Mouse (Mus musculus) hindbrain, postnatal 0 days (tissue): Measurements from ENCODE around the gene Bcl2l1. TPM values are rescaled to one million over a fixed set of nuclear protein-coding genes. Genes with fewer than 3 reads are reported as not detected.

Experiments
- ATAC-seq: fragments of 200-750 bp; cut with Nextera tagmentation; 2 replicates; pipeline ENCODE4 v1.8.0; 2017; ENCODE audit warnings: mild to moderate bottlenecking, moderate TSS enrichment, moderate library complexity
- DNase-seq: peaks from one replicate; pipeline ENCODE4 v3.0.0-alpha.2; 2015; ENCODE audit warnings: low spot score
- H3K27ac ChIP-seq: fragments of 300-500 bp; sonication (generic); 2 replicates; pipeline ENCODE4 v1.5.1; 2014; ENCODE audit warnings: mild to moderate bottlenecking
- H3K27me3 ChIP-seq: fragments of 300-500 bp; sonication (generic); 2 replicates; pipeline ENCODE4 v1.6.1; 2014; ENCODE audit warnings: low read length, mixed read lengths; ENCODE audit not compliant: insufficient read depth
- H3K36me3 ChIP-seq: fragments of 300-500 bp; sonication (generic); 2 replicates; pipeline ENCODE4 v1.6.1; 2014; ENCODE audit warnings: low read length, mixed read lengths; ENCODE audit not compliant: insufficient read depth
- H3K4me1 ChIP-seq: fragments of 300-500 bp; sonication (generic); 2 replicates; pipeline ENCODE4 v1.6.1; 2014; ENCODE audit warnings: antibody characterized with exemption, low read length, mixed read lengths; ENCODE audit not compliant: insufficient read depth
- H3K4me2 ChIP-seq: fragments of 300-500 bp; sonication (generic); 2 replicates; pipeline ENCODE4 v1.6.1; 2014; ENCODE audit warnings: low read depth, mild to moderate bottlenecking, low read length, moderate library complexity, mixed read lengths
- H3K4me3 ChIP-seq: fragments of 300-500 bp; sonication (generic); 2 replicates; pipeline ENCODE4 v1.5.1; 2014; ENCODE audit warnings: low read length
- H3K9ac ChIP-seq: fragments of 300-500 bp; sonication (generic); replicated peaks from 2 replicates; pipeline ENCODE4 v1.6.1; 2014; ENCODE audit warnings: mild to moderate bottlenecking, low read length, moderate library complexity, mixed read lengths
- H3K9me3 ChIP-seq: fragments of 300-500 bp; sonication (generic); 2 replicates; pipeline ENCODE4 v1.6.1; 2016; ENCODE audit warnings: low read length, mixed read lengths
- CTCF ChIP-seq: IDR thresholded peaks from 2 replicates; pipeline ENCODE4 v1.5.1; 2016; ENCODE audit warnings: antibody characterized with exemption, control low read depth, low read depth
- WGBS: fragments of 180-500 bp; shearing (Covaris S2); extraction: QIAGEN DNeasy Blood & Tissue Kit; methylation state at CpG from one replicate; pipeline ENCODE4 v1.1.7; 2014; 5-methylcytosine and 5-hydroxymethylcytosine counted together
- polyA plus RNA-seq: library from polyadenylated mRNA; unstranded; fragments of >200 nt; fragmentation: Nextera tagmentation; extraction: Ambion mirVana; gene quantifications from 2 replicates; pipeline ENCODE4 v1.2.1, GENCODE M21; 2015
- total RNA-seq: library from RNA; depleted of rRNA; stranded (reverse); fragments of >200 nt; gene quantifications from 2 replicates; pipeline ENCODE4 v1.2.3, GENCODE M21; 2014

The Bcl2l1 gene
- total and polyA plus RNA-seq, 2 experiments from 2014 or later = 123 to 130 TPM

DNA sequence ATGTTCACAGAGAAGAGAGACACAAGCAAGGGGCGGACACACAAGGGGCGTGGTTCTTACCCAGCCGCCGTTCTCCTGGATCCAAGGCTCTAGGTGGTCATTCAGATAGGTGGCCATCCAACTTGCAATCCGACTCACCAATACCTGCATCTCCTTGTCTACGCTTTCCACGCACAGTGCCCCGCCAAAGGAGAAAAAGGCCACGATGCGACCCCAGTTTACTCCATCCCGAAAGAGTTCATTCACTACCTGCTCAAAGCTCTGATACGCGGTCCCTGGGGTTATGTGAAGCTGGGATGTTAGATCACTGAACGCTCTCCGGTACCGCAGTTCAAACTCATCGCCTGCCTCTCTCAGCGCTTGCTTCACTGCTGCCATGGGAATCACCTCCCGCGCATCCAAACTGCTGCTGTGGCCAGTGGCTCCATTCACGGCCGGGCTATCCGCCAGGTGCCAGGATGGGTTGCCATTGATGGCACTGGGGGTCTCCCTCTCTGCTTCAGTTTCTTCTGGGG lies 2.1 kb downstream of the Bcl2l1 start:
- ATAC-seq (no peak), DNase-seq (peak; percentile 56)
- Histone ChIP-seq H3K9me3 (no peaks in the 10 kb centered on the region), H3K4me3 (peak overlapping the region; percentile 66), H3K27me3 (no peaks in the 10 kb centered on the region), H3K27ac (peak overlapping the region; percentile 95), H3K36me3 (no peaks in the 10 kb centered on the region), H3K9ac (peak overlapping the region; percentile 83), H3K4me1 (peaks cover 38% of the 10 kb centered on the region), H3K4me2 (peak overlapping the region; percentile 84)
- no peak for TF ChIP-seq CTCF
- WGBS = 53% methylated on average over 23 of the region's 23 CpGs

GRCm38 (mm10) chr2:152828532-152828931 lies 3.0 kb downstream of the Bcl2l1 start:
- peak overlapping the region; percentile 0; the same call in 1 of the 2 replicates for H3K27ac ChIP-seq
- 35% methylated on average over 1 of the region's 1 CpGs for WGBS
- peak overlapping the region; percentile 66 for H3K4me3 ChIP-seq
- TF ChIP-seq CTCF = no peak
- H3K36me3 ChIP-seq = no peaks in the 10 kb centered on the region
- H3K4me2 ChIP-seq = peak overlapping the region; percentile 84
- H3K9me3 ChIP-seq = no peaks in the 10 kb centered on the region
- no peaks in the 10 kb centered on the region for H3K27me3 ChIP-seq
- peak overlapping the region; percentile 83 for H3K9ac ChIP-seq
- peaks cover 38% of the 10 kb centered on the region for H3K4me1 ChIP-seq
- DNase-seq = no peak
- ATAC-seq = no peak

GRCm38 (mm10) chr2:152828011-152828370 lies 3.5 kb downstream of the Bcl2l1 start:
- Histone ChIP-seq H3K4me2 (peak overlapping the region; percentile 84), H3K27me3 (no peaks in the 10 kb centered on the region), H3K4me1 (peaks cover 38% of the 10 kb centered on the region), H3K36me3 (no peaks in the 10 kb centered on the region), H3K4me3 (peak overlapping the region; percentile 66), H3K27ac (peak overlapping the region; percentile 0; the same call in 1 of the 2 replicates), H3K9me3 (no peaks in the 10 kb centered on the region), H3K9ac (peak overlapping the region; percentile 31)
- no peak for DNase-seq
- TF ChIP-seq CTCF = no peak
- 55% methylated on average over 4 of the region's 4 CpGs for whole genome bisulfite sequencing
- no peak for ATAC-seq

GRCm38 (mm10) chr2:152827321-152828010 lies 4.1 kb downstream of the Bcl2l1 start:
- WGBS = 79% methylated on average over 8 of the region's 8 CpGs
- Histone ChIP-seq H3K4me3 (peak overlapping the region; percentile 66), H3K9ac (peak overlapping the region; percentile 31), H3K27ac (no peak overlapping the region), H3K27me3 (no peaks in the 10 kb centered on the region), H3K4me1 (peaks cover 38% of the 10 kb centered on the region), H3K4me2 (peak overlapping the region; percentile 84), H3K36me3 (no peaks in the 10 kb centered on the region), H3K9me3 (no peaks in the 10 kb centered on the region)
- no peak for ATAC-seq
- no peak for DNase-seq
- TF ChIP-seq CTCF = no peak

GRCm38 (mm10) chr2:152826481-152826880 lies 5.0 kb downstream of the Bcl2l1 start:
- no peak for TF ChIP-seq CTCF
- no peaks in the 10 kb centered on the region for H3K27me3 ChIP-seq
- no peaks in the 10 kb centered on the region for H3K9me3 ChIP-seq
- no peak for DNase-seq
- H3K27ac ChIP-seq = no peak overlapping the region
- H3K4me1 ChIP-seq = peaks cover 40% of the 10 kb centered on the region
- H3K36me3 ChIP-seq = no peaks in the 10 kb centered on the region
- peak overlapping the region; percentile 84 for H3K4me2 ChIP-seq
- no peak overlapping the region for H3K4me3 ChIP-seq
- H3K9ac ChIP-seq = no peak overlapping the region
- 83% methylated on average over 3 of the region's 3 CpGs for WGBS
- no peak for ATAC-seq

DNA sequence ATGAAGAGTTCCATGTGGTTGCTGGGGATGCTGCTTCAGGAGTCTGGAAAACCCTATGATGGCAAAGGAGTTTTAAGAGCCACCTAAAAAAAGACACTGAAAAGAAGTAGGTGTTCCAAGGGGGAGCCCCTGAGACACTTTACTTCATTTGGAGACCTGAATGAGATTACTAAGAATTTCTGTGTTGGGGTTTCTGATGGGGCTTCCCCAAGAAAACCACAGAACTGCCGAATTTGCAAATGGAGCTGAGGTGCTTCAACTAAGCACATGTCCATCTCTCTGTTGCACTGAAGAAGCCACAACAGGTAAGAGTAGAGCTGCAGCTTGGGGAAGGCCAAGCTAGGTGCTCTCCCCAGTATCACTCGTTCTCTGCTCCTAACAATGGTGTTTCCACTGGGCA lies 5.8 kb downstream of the Bcl2l1 start:
- DNase-seq (no peak), ATAC-seq (no peak)
- Histone ChIP-seq H3K4me1 (peaks cover 48% of the 10 kb centered on the region), H3K36me3 (no peaks in the 10 kb centered on the region), H3K27me3 (no peaks in the 10 kb centered on the region), H3K4me2 (peak overlapping the region; percentile 84; the same call in 1 of the 2 replicates), H3K27ac (no peak overlapping the region), H3K4me3 (no peak overlapping the region), H3K9ac (no peak overlapping the region), H3K9me3 (no peaks in the 10 kb centered on the region)
- TF ChIP-seq CTCF = no peak
- 94% methylated on average over 2 of the region's 2 CpGs for WGBS

DNA sequence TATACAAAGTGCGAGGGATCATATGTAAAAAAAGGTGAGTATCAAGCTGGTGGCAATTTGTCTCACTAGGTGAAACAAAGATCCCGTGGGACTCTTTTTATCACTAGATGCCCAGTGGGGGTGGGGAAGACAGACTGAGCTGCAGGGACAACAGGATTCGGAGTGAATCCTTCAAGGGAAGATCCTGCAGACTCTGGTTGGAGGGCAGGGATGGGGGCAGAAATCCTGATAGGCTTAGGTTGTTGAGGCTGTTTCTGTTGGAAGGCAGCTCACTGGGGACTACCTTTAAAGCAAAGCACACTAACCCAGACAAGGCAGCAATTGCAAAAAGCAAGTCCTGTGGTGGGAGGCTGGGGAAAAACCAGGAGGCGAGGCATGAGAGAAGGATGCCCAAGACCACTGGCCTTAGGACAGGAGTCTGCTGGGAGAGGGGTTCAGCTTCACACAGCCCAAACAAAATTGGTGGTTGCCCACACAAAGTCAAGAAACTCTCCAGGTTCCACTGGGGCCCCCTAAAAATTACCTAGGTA lies 6.3 kb downstream of the Bcl2l1 start:
- Histone ChIP-seq H3K27me3 (no peaks in the 10 kb centered on the region), H3K4me2 (no peak overlapping the region), H3K27ac (no peak overlapping the region), H3K36me3 (no peaks in the 10 kb centered on the region), H3K9ac (no peak overlapping the region), H3K9me3 (no peaks in the 10 kb centered on the region), H3K4me3 (no peak overlapping the region), H3K4me1 (peaks cover 53% of the 10 kb centered on the region)
- TF ChIP-seq CTCF = no peak
- ATAC-seq = no peak
- DNase-seq = no peak
- WGBS = 80% methylated on average over 4 of the region's 4 CpGs
